Mouse (Mus musculus): ENCODE data around the gene Gstm4.

DNA sequence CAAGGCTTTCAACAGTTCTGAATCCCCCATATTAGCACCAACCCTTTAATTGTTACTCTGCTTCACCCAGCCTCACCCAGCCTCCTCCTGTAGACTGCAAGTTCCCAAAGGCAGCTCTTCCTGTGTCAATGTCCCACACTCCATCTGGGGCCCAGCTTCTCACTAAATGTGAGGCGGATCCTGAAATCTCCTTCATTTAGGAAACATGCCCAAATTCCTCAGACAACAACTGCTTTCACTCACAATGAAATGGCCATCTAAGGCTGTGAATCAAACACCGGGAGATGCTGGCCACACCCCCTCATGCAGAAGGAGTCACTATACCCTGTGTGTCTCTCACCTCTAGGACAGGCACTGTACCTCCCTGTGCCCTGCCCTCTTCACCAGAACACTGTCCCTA lies 45.2 kb upstream of the Gstm4 start:
- TF ChIP-seq MYOD1 (IDR thresholded peaks at IDR 0.05; ENCODE audit: control insufficient read depth, insufficient read length, low read depth) (no peak), CTCF (IDR thresholded peaks at IDR 0.05; ENCODE audit: control insufficient read depth, insufficient read depth, insufficient read length) (no peak)

Measured in C2C12 (cell line).